Mouse (Mus musculus): Measurements from ENCODE around the gene Plppr1.
"Not testable (repeated sequence)": the region's sequence is repeated elsewhere in the genome, so short reads cannot be mapped to it uniquely, and the experiment has no call there.

The Plppr1 gene

GRCm38 (mm10) chr4:49232206-49233031 is 173.3 kb downstream of the Plppr1 start:
- no peak for ATAC-seq (ENCODE audit: low TSS enrichment)

GRCm38 (mm10) chr4:49233032-49233406 is 173.9 kb downstream of the Plppr1 start:
- no peak for ATAC-seq (ENCODE audit: low TSS enrichment)

GRCm38 (mm10) chr4:49238111-49238510 is 179.0 kb downstream of the Plppr1 start:
- no peak for ATAC-seq (ENCODE audit: low TSS enrichment)

- ATAC-seq (ENCODE audit: low TSS enrichment): no peak
These were observed 180.4 kb downstream of the Plppr1 start for GRCm38 (mm10) chr4:49239451-49239850.

GRCm38 (mm10) chr4:49244791-49245190 is 185.7 kb downstream of the Plppr1 start:
- ATAC-seq (ENCODE audit: low TSS enrichment): no peak

GRCm38 (mm10) chr4:49245274-49245673 is 186.2 kb downstream of the Plppr1 start:
- no peak for ATAC-seq (ENCODE audit: low TSS enrichment)

GRCm38 (mm10) chr4:49251262-49251661 is 192.2 kb downstream of the Plppr1 start:
- ATAC-seq (ENCODE audit: low TSS enrichment): peak; percentile 74

GRCm38 (mm10) chr4:49252169-49252568 is 193.1 kb downstream of the Plppr1 start:
- ATAC-seq (ENCODE audit: low TSS enrichment): 0 out of 2 replicates have a peak, but pooled peaks have one; percentile 23

- ATAC-seq (ENCODE audit: low TSS enrichment): peak; percentile 78
These were observed 219.4 kb downstream of the Plppr1 start for GRCm38 (mm10) chr4:49278515-49278914.

GRCm38 (mm10) chr4:49284692-49285291 is 225.7 kb downstream of the Plppr1 start:
- no peak for ATAC-seq (ENCODE audit: low TSS enrichment)

GRCm38 (mm10) chr4:49285340-49286196 is 226.5 kb downstream of the Plppr1 start:
- peak; percentile 44 for ATAC-seq (ENCODE audit: low TSS enrichment)

- ATAC-seq (ENCODE audit: low TSS enrichment): no peak
These were observed 227.1 kb downstream of the Plppr1 start for GRCm38 (mm10) chr4:49286197-49286492.

GRCm38 (mm10) chr4:49296434-49296833 is 237.4 kb downstream of the Plppr1 start:
- no peak for ATAC-seq (ENCODE audit: low TSS enrichment)

- ATAC-seq (ENCODE audit: low TSS enrichment): no peak
These were observed 240.5 kb downstream of the Plppr1 start for GRCm38 (mm10) chr4:49299576-49299975.

- ATAC-seq (ENCODE audit: low TSS enrichment): peak; percentile 79
These were observed 263.0 kb downstream of the Plppr1 start for GRCm38 (mm10) chr4:49321903-49322635.

- ATAC-seq (ENCODE audit: low TSS enrichment): not testable (repeated sequence)
These were observed 278.9 kb downstream of the Plppr1 start for GRCm38 (mm10) chr4:49337949-49338348.

- not testable (repeated sequence) for ATAC-seq (ENCODE audit: low TSS enrichment)
These were observed 281.0 kb downstream of the Plppr1 start for GRCm38 (mm10) chr4:49340091-49340490.

GRCm38 (mm10) chr4:49348001-49348400 is 288.9 kb downstream of the Plppr1 start:
- ATAC-seq (ENCODE audit: low TSS enrichment): not testable (repeated sequence)

- no peak for ATAC-seq (ENCODE audit: low TSS enrichment)
These were observed 289.6 kb downstream of the Plppr1 start for GRCm38 (mm10) chr4:49348677-49349076.

- ATAC-seq (ENCODE audit: low TSS enrichment): no peak
These were observed 291.4 kb downstream of the Plppr1 start for GRCm38 (mm10) chr4:49350470-49350869.

- no peak for ATAC-seq (ENCODE audit: low TSS enrichment)
These were observed 298.0 kb downstream of the Plppr1 start for GRCm38 (mm10) chr4:49357097-49357496.

- ATAC-seq (ENCODE audit: low TSS enrichment): not testable (repeated sequence)
These were observed 309.0 kb downstream of the Plppr1 start for GRCm38 (mm10) chr4:49368046-49368445.
